Mouse (Mus musculus) spleen, postnatal 0 days (tissue): Measurements from ENCODE around the gene Erbb3. TPM values are rescaled to one million over a fixed set of nuclear protein-coding genes. Genes with fewer than 3 reads are reported as not detected.

Experiments used
- polyA plus RNA-seq: library from polyadenylated mRNA; unstranded; fragments of >200 nt; fragmentation: Nextera tagmentation; extraction: Ambion mirVana; gene quantifications from 2 replicates; pipeline ENCODE4 v1.2.1, GENCODE M21; 2015

Erbb3 gene
- polyA plus RNA-seq = 0.41 and 0.51 TPM in 2 replicates

DNA sequence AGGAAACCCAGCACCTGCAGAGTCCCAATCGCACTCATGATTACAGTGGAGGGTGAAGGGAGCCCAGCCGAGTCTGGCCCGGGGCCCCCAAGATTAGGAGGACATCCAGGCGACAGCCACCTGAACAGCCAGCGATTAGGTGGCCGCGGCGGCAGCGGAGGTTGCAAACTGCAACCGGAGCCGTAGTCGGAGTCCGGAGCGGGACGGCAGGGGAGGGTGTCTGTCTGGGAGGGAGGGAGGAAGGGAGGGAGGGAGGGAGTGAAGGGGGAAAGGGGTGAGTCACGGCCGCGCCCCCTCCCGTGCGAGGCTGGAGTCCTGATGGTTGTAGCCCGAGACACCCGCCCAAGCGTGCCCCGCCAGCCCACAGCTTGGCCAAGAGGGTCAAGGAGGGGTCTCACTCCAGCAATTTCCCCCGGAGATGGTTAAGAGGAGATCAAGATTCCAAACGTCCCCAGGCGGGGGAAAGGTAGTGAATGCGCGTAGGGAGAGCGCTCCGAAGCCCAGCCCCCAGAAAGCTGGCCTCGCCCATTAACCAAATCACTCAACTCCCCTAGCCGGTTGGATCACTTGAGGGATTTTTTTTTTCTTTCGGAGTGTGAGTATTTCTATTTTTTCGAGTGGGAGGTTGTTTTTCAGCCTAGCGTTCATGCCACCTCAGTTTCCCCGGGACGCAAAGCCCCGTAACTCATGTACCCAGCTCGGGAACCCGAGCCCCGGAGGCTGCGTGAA lies at the start of gene Erbb3:
Erbb3 (minus strand) TSS at position 189 of the 729 bp plus-strand sequence.

DNA sequence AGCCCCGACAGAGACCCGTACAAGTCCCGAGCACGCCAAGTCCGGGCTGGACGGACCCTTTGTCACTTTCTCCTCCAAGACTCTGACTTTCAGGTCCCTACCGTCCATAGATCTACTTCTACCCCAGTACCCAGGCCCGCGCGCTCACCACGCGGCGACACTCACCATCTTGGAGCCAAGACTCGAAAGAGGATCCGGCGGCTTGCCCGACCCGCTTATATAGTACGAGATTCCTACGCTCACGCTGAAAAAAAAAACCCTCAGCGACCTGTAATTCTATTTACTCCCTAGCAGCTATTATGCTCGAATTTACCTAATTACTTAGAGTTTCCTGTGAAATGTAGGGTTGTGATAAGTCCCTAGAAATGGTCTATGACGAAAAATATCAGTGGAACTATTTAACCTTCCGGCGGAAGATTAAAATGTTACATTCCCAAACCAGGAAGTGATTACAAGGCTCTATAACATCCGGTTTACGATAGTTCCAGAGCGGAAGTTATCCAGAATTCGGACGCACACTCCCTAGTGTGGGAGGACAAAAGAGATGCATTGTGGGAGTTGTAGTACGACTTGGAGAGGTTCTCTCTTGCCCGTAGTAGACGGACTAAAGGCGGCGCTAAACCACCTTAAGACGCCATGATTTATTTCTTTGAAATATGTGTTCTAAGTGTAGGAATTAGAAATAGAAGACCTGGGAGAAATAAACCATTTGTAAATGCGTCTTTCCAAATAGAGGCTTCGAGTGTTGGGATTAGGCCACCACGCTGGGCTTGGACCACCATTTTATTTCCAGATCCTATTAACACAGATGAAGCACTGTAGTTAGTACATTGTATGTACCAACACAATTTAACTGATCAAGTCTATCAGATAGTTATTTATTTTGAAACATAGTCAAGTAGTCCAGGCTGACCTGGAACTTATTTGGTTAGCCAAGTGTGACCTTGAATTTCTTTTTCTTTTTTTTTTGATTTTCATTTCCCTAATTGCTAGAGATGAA lies 37.2 kb upstream of the Erbb3 start, which contains the start of gene Rps26:
Rps26 (minus strand) TSS at position 437 of the 1,000 bp plus-strand sequence.

DNA sequence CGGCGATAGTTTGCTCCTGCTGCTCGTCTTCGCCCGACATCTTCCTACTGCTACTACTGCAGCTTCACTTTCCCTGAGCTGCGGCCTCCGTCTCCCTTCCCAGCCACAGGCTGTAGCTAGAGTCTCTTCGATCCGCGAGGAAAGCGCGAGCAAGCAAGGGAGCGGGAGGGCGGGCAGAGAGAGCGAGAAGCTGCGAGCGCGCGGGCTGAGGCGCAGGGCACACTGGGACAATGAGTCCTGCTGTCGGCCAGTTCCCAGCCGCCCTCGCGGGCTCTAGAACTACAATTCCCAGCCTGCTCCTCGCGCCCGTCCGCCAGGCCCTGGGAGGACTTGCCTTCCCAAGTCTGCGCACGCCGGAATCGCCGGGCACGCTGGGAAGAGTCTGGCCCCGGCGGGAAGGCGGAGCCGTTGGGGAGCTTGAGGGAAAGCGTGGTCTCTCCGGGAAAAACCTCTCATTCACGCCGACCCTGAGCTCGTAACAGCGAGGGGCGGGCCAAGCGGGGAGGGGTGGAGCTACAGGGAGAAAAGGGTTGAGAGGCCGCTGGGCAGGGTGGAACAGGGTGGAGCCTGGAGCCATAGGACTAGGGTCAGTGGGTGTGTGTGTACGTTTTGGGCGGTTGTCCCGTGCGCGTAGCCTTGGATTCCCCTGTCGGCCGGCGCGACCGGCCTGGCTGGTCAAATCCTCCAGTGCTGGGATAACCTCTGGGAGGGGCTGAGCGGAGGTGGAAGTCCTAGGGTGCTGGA lies 23.5 kb downstream of the Erbb3 start, which contains the start of gene Pa2g4:
Pa2g4 (minus strand) TSS at position 200 of the 744 bp plus-strand sequence.

DNA sequence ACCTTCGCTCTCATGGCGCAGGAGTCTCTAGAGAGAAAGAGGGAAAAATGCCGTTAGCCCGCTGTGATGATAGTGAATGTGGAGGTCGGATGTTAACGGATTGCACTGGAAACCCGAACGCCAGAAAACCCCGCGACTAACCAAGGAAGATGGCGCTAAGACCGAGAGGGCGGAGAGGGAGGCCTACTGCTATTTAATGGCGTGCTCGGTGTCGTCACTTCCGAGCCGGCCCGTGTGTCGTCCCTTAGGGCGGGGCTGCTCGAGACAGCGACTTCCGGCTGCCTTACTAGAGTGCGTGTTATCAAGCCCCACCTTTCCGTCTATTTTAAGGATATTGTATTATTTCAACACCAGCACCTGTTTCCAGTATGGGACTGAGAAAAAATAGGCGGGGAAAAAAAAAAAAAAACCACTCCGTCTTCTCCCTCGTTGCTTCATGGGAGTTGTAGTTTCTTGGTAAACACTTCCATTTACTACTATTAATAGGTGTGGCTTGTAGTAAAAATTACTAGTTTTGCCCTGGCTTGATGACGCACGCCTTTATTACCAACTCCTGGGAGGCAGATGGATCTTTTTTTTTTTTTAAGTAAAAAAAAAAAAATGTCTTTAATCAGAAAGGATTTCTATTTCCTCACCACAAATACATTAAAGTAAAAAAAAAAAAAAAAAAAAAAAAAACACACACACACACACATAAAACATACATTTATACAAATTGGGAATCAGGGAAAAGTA lies 40.3 kb downstream of the Erbb3 start, which contains the start of gene Rpl41:
Rpl41 (minus strand) TSS at position 359 of the 735 bp plus-strand sequence.

DNA sequence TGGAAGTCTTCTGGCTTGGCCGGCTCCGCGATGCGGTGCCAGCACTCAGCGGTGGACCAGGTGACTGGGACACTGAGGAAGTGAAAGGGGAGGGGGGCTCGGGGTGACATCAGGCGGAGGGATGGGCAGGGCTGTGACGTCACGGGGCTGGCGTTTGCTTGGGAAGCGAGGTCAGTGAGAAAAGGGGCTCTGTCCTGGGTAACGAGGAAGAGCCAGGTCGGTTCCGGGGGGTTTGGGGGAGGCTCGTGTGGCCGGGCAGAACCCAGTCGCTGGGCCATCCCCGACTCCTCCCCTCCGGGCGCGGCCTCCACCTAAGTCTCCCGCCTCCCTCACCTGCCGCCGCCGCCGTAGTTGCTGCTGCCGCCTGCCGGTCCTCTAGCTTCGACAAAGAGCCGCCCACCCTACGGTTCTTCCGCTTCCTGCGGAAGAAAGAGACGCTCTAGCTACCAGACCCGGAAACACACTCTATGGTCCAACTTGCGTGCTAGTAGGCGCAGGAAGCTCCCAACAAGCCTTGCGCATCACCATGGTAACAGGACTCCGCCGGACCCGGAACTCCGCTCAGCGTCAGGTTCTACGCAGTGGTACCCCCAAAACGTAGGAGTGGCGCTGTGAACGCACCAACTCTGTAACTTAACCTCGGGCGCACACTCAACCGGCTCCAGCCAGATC lies 42.0 kb downstream of the Erbb3 start, which contains the start of gene Zc3h10:
Zc3h10 (minus strand) TSS at position 414 of the 672 bp plus-strand sequence.

DNA sequence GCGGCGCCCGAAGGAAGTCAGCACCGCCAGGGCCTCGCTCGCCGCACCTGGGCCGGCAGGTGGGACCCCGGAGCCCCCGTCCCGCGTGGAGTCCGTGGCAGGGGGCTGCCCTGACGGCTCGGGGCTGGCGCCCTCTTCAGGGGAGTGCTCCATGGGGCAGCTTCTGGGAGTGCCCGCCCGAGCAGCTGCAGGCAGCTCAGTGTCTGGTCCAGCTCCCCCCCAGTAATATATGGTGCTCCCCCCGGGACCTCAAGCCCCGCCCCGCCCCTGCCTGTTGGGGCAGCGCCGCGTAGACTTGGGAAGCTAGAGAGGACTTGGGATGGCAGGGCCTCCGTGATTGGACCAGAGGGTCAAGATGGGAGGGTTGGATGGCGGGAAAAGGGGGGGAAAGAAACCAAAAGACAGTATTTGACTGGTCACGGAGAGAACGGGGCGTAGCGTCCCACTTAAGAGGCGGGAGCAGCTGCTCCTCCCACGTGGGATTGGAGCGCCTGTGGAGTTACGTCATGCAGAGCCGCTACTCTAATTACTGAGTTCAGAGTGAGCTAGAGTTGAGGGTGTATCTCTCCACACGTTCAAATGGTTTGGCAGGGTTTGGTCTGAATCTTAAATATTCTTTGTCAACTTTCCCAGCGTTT lies 63.7 kb downstream of the Erbb3 start, which contains the start of gene Esyt1:
Esyt1 (minus strand) TSS at position 201 of the 638 bp plus-strand sequence.

Other genes starting within 250 kb of the Erbb3 start
- gene Coq10a, start 220.7 kb downstream of the Erbb3 start, polyA plus RNA-seq = 9.0 and 9.1 TPM in 2 replicates
- 6.4 and 6.5 TPM in 2 replicates for gene Ankrd52, start 212.5 kb downstream of the Erbb3 start, polyA plus RNA-seq
- 0.08 and 0.12 TPM in 2 replicates for gene Slc39a5, start 188.4 kb downstream of the Erbb3 start, polyA plus RNA-seq
- 48.7 and 52.0 TPM in 2 replicates for gene Nabp2, start 178.2 kb downstream of the Erbb3 start, polyA plus RNA-seq
- 13.7 and 17.6 TPM in 2 replicates for gene Rnf41, start 178.0 kb downstream of the Erbb3 start, polyA plus RNA-seq
- 22.0 and 26.1 TPM in 2 replicates for gene Smarcc2, start 130.4 kb downstream of the Erbb3 start, polyA plus RNA-seq
- gene Myl6, start 95.5 kb downstream of the Erbb3 start, polyA plus RNA-seq = 807 and 844 TPM in 2 replicates
- gene Myl6b, start 91.0 kb downstream of the Erbb3 start, polyA plus RNA-seq = 3.4 and 3.7 TPM in 2 replicates
- 19.0 and 22.8 TPM in 2 replicates for gene Esyt1, start 63.8 kb downstream of the Erbb3 start, polyA plus RNA-seq
- 6.2 and 7.0 TPM in 2 replicates for gene Zc3h10, start 41.9 kb downstream of the Erbb3 start, polyA plus RNA-seq
- 3,867 and 4,026 TPM in 2 replicates for gene Rpl41, start 40.3 kb downstream of the Erbb3 start, polyA plus RNA-seq
- gene Pa2g4, start 23.7 kb downstream of the Erbb3 start, polyA plus RNA-seq = 154 and 167 TPM in 2 replicates
- gene Rps26, start 37.1 kb upstream of the Erbb3 start, polyA plus RNA-seq = 871 and 883 TPM in 2 replicates
- 0.34 and 0.95 TPM in 2 replicates for gene Ikzf4, start 56.3 kb upstream of the Erbb3 start, polyA plus RNA-seq
- gene Suox, start 84.4 kb upstream of the Erbb3 start, polyA plus RNA-seq = 2.7 and 3.1 TPM in 2 replicates
- gene Rab5b, start 106.6 kb upstream of the Erbb3 start, polyA plus RNA-seq = 28.3 and 31.8 TPM in 2 replicates
- gene Pmel, start 114.5 kb upstream of the Erbb3 start, polyA plus RNA-seq = 0.48 and 0.61 TPM in 2 replicates
- gene Cdk2, start 115.4 kb upstream of the Erbb3 start, polyA plus RNA-seq = 69.6 and 73.1 TPM in 2 replicates
- gene Dgka, start 155.2 kb upstream of the Erbb3 start, polyA plus RNA-seq = 3.3 and 5.3 TPM in 2 replicates
- gene Pym1, start 158.2 kb upstream of the Erbb3 start, polyA plus RNA-seq = 23.9 and 26.6 TPM in 2 replicates
- gene Mmp19, start 201.3 kb upstream of the Erbb3 start, polyA plus RNA-seq = 0.67 and 1.2 TPM in 2 replicates
- 21.1 and 26.6 TPM in 2 replicates for gene Dnajc14, start 214.4 kb upstream of the Erbb3 start, polyA plus RNA-seq
- gene Tmem198b, start 214.7 kb upstream of the Erbb3 start, polyA plus RNA-seq = 3.9 and 6.1 TPM in 2 replicates
- gene Sarnp, start 227.7 kb upstream of the Erbb3 start, polyA plus RNA-seq = 118 and 139 TPM in 2 replicates
- gene Ormdl2, start 232.0 kb upstream of the Erbb3 start, polyA plus RNA-seq = 68.8 and 73.7 TPM in 2 replicates